Mouse (Mus musculus) stomach, embryonic 16.5 days (tissue): ENCODE data around the gene Rbbp5. TPM values are rescaled to one million over a fixed set of nuclear protein-coding genes. Genes with fewer than 3 reads are reported as not detected.

Experiments
- ATAC-seq: fragments of 200-750 bp; cut with Nextera tagmentation; 2 replicates; pipeline ENCODE4 v1.8.0; 2017; ENCODE audit warnings: moderate number of reproducible peaks, moderate TSS enrichment; ENCODE audit not compliant: insufficient read depth, low FRiP score
- H3K27ac ChIP-seq: fragments of 300-500 bp; sonication (generic); 2 replicates; pipeline ENCODE4 v1.5.1; 2014; ENCODE audit warnings: low read length
- H3K27me3 ChIP-seq: fragments of 300-500 bp; sonication (generic); 2 replicates; pipeline ENCODE4 v1.6.1; 2014; ENCODE audit warnings: low read length, control low read depth, mixed read lengths; ENCODE audit not compliant: control insufficient read depth, insufficient read depth
- H3K36me3 ChIP-seq: fragments of 300-500 bp; sonication (generic); 2 replicates; pipeline ENCODE4 v1.6.1; 2014; ENCODE audit warnings: low read length; ENCODE audit not compliant: control insufficient read depth, insufficient read depth
- H3K4me1 ChIP-seq: fragments of 300-500 bp; sonication (generic); 2 replicates; pipeline ENCODE4 v1.6.1; 2014; ENCODE audit warnings: low read length, control low read depth, mixed read lengths; ENCODE audit not compliant: control insufficient read depth, insufficient read depth
- H3K4me2 ChIP-seq: fragments of 300-500 bp; sonication (generic); 2 replicates; pipeline ENCODE4 v1.6.1; 2014; ENCODE audit warnings: low read depth, low read length, mixed read lengths
- H3K4me3 ChIP-seq: fragments of 300-500 bp; sonication (generic); replicated peaks from 2 replicates; pipeline ENCODE4 v1.5.1; 2014; ENCODE audit warnings: mild to moderate bottlenecking, low read length
- H3K9ac ChIP-seq: fragments of 300-500 bp; sonication (generic); 2 replicates; pipeline ENCODE4 v1.6.1; 2014; ENCODE audit warnings: low read length
- H3K9me3 ChIP-seq: fragments of 300-500 bp; sonication (generic); replicated peaks from 2 replicates; pipeline ENCODE4 v1.6.1; 2016; ENCODE audit warnings: low read length, control low read depth; ENCODE audit not compliant: control insufficient read depth
- WGBS: fragments of 180-500 bp; shearing (Covaris S2); extraction: QIAGEN DNeasy Blood & Tissue Kit; methylation state at CpG from one replicate; pipeline ENCODE4 v1.1.7; 2014; 5-methylcytosine and 5-hydroxymethylcytosine counted together
- polyA plus RNA-seq: library from polyadenylated mRNA; unstranded; fragments of >200 nt; fragmentation: Nextera tagmentation; extraction: Ambion mirVana; gene quantifications from 2 replicates; pipeline ENCODE4 v1.2.1, GENCODE M21; 2015

The Rbbp5 gene
- polyA plus RNA-seq, 1 experiment from 2014 or later, result 39.6 TPM

- 90% methylated on average over 19 of the region's 19 CpGs for WGBS
- Histone ChIP-seq H3K9me3 (no peaks in the 10 kb centered on the region), H3K27ac (no peak overlapping the region), H3K27me3 (no peaks in the 10 kb centered on the region), H3K36me3 (no peaks in the 10 kb centered on the region), H3K4me2 (no peak overlapping the region), H3K4me3 (no peak overlapping the region), H3K9ac (no peak overlapping the region), H3K4me1 (peaks cover 12% of the 10 kb centered on the region; the same call in 1 of the 2 replicates)
- no peak for ATAC-seq
Measured at GRCm38 (mm10) chr1:132528647-132529334, 51.6 kb downstream of the Rbbp5 start.

DNA sequence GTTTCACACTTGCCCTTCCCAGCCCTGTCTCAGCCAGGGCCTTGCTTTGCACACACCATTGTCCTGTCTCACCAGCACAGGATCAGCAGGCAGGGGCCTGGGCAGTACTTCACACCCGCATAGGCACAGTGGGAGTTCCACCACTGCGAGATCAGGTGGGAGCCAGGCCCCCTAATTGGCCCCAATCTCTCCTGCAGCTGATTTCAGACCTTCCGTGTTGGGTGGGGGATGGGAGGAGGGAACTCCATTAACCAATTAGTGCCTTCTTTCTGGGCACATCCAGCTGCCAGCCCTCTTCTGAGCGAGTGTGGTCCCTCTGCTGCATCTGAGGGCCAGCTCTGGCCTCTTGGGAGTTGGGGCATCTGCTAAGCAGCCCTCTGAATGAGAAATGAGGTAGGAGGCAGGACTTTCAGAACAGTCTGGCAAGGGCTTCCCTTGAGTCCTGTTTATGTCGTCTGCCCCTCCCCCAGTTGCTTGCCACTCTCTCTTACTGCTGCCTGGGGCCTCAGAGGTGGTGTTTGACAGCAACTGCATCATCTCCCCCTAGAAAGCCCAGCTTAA lies 53.5 kb downstream of the Rbbp5 start:
- no peak overlapping the region for H3K4me2 ChIP-seq
- H3K9ac ChIP-seq, result no peak overlapping the region
- no peak overlapping the region for H3K4me3 ChIP-seq
- H3K9me3 ChIP-seq, result no peaks in the 10 kb centered on the region
- 0 out of 2 replicates have a peak, but pooled peaks cover 3% of the 10 kb centered on the region for H3K27me3 ChIP-seq
- ATAC-seq, result no peak
- H3K4me1 ChIP-seq, result peaks cover 16% of the 10 kb centered on the region; the same call in 1 of the 2 replicates
- no peaks in the 10 kb centered on the region for H3K36me3 ChIP-seq
- WGBS, result 14% methylated on average over 5 of the region's 5 CpGs
- H3K27ac ChIP-seq, result no peak overlapping the region

- Histone ChIP-seq H3K9ac (no peak overlapping the region), H3K4me1 (peaks cover 16% of the 10 kb centered on the region; the same call in 1 of the 2 replicates), H3K4me2 (no peak overlapping the region), H3K27me3 (0 out of 2 replicates have a peak, but pooled peaks cover 3% of the 10 kb centered on the region), H3K4me3 (no peak overlapping the region), H3K36me3 (no peaks in the 10 kb centered on the region), H3K27ac (no peak overlapping the region), H3K9me3 (no peaks in the 10 kb centered on the region)
- 55% methylated on average over 9 of the region's 9 CpGs for WGBS
- ATAC-seq, result no peak
Measured at GRCm38 (mm10) chr1:132532521-132532920, 55.4 kb downstream of the Rbbp5 start.

- ATAC-seq, result no peak
- Histone ChIP-seq H3K4me1 (peaks cover 16% of the 10 kb centered on the region; the same call in 1 of the 2 replicates), H3K27me3 (0 out of 2 replicates have a peak, but pooled peaks cover 3% of the 10 kb centered on the region), H3K4me2 (no peak overlapping the region), H3K36me3 (no peaks in the 10 kb centered on the region), H3K9ac (no peak overlapping the region), H3K9me3 (no peaks in the 10 kb centered on the region), H3K27ac (no peak overlapping the region), H3K4me3 (no peak overlapping the region)
- WGBS, result 11% methylated on average over 8 of the region's 8 CpGs
Measured at GRCm38 (mm10) chr1:132533840-132534239, 56.7 kb downstream of the Rbbp5 start.

DNA sequence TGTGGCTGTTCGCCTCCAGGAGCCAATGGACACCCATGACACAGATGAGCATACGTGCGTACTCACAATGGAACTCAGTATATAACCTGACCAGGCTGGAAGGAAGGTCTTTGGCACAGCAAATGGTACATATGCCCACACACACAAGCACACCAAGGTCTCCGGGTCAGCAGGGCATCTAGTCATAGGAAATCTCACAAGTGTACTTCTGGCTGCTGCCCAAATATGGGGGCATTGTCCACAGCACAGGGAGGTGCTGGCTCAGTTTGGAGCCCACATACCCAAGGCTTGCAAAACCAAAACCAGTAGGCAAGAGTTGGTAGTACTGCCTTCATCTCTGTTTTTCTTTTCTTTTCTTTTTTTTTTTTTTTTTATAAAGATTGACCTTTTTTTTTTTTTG lies 58.4 kb downstream of the Rbbp5 start:
- H3K9me3 ChIP-seq, result no peaks in the 10 kb centered on the region
- H3K4me1 ChIP-seq, result peaks cover 12% of the 10 kb centered on the region; the same call in 1 of the 2 replicates
- no peak overlapping the region for H3K27ac ChIP-seq
- H3K27me3 ChIP-seq, result 0 out of 2 replicates have a peak, but pooled peaks cover 3% of the 10 kb centered on the region
- H3K36me3 ChIP-seq, result no peaks in the 10 kb centered on the region
- H3K4me2 ChIP-seq, result no peak overlapping the region
- ATAC-seq, result no peak
- 90% methylated on average over 4 of the region's 4 CpGs for WGBS
- H3K4me3 ChIP-seq, result no peak overlapping the region
- H3K9ac ChIP-seq, result no peak overlapping the region

- Histone ChIP-seq H3K36me3 (no peaks in the 10 kb centered on the region), H3K4me3 (no peak overlapping the region), H3K4me1 (peaks cover 14% of the 10 kb centered on the region; the same call in 1 of the 2 replicates), H3K27me3 (peaks cover 10% of the 10 kb centered on the region; the same call in 1 of the 2 replicates), H3K9me3 (no peaks in the 10 kb centered on the region), H3K4me2 (no peak overlapping the region), H3K27ac (no peak overlapping the region), H3K9ac (no peak overlapping the region)
- no peak for ATAC-seq
- 78% methylated on average over 3 of the region's 3 CpGs for WGBS
Measured at GRCm38 (mm10) chr1:132536416-132536815, 59.3 kb downstream of the Rbbp5 start.

DNA sequence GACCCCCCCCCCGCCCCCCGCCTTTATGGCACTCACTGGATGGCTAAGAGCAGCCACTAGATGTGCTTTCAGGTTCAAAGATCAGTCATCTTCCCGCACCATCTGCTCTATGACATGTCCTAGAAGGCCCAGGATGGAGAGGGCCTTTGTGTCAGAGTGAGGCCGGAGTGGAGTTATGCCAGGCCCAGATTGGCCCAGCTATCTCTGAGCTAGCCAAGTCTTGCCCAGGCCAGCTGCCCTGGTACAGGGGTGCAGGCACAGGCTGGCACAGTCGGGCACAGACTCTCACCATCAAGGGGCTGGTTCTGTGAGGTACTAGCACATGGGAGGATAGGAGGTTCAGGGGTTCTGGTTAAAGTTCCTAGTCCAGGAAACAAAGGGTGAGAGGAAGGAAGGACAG lies 60.6 kb downstream of the Rbbp5 start:
- Histone ChIP-seq H3K4me2 (no peak overlapping the region), H3K4me3 (no peak overlapping the region), H3K36me3 (no peaks in the 10 kb centered on the region), H3K9me3 (no peaks in the 10 kb centered on the region), H3K4me1 (peaks cover 18% of the 10 kb centered on the region), H3K9ac (no peak overlapping the region), H3K27me3 (peaks cover 23% of the 10 kb centered on the region), H3K27ac (no peak overlapping the region)
- no peak for ATAC-seq
- WGBS, result 77% methylated on average over 5 of the region's 5 CpGs

DNA sequence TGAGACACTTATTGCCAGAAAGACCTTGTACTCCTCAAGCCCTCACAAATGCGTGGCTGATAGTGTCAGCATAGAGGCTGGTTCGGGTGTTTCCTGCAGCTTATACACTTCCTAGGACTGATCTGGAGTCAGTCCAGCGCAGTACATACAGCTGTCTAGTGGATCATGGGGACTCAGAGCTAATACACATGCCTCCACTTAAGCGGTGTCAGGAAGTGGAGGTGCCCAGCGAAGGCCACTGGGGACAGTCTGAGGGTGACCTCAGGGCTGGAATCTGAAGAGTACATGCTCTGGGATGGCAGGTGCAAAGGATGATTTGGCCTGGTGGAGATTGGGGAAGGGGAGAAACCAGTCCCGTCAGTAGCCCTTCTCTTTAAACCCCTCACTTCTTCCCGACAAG lies 63.5 kb downstream of the Rbbp5 start:
- peaks cover 24% of the 10 kb centered on the region for H3K27me3 ChIP-seq
- no peaks in the 10 kb centered on the region for H3K9me3 ChIP-seq
- 40% methylated on average over 7 of the region's 7 CpGs for WGBS
- H3K9ac ChIP-seq, result no peak overlapping the region
- H3K4me1 ChIP-seq, result peaks cover 16% of the 10 kb centered on the region
- no peaks in the 10 kb centered on the region for H3K36me3 ChIP-seq
- no peak overlapping the region for H3K4me3 ChIP-seq
- ATAC-seq, result no peak
- no peak overlapping the region for H3K27ac ChIP-seq
- no peak overlapping the region for H3K4me2 ChIP-seq

- Histone ChIP-seq H3K36me3 (no peaks in the 10 kb centered on the region), H3K27me3 (peaks cover 24% of the 10 kb centered on the region), H3K4me2 (no peak overlapping the region), H3K9ac (no peak overlapping the region), H3K27ac (no peak overlapping the region), H3K4me1 (peaks cover 16% of the 10 kb centered on the region), H3K9me3 (no peaks in the 10 kb centered on the region), H3K4me3 (no peak overlapping the region)
- ATAC-seq, result peak; percentile 61
- 7% methylated on average over 14 of the region's 14 CpGs for WGBS
Measured at GRCm38 (mm10) chr1:132541171-132541823, 64.1 kb downstream of the Rbbp5 start.
